Mouse (Mus musculus): Measurements from ENCODE around the gene Pkd1l2. TPM values are rescaled to one million over a fixed set of nuclear protein-coding genes. Genes with fewer than 3 reads are reported as not detected.
A peak's percentile ranks its signal among the peaks of the same experiment; 100 is the strongest.

Gene Pkd1l2
- polyA plus RNA-seq, 2 experiments = not detected

- DNase-seq (ENCODE audit: low read depth in 3 of 3, low spot score in 3 of 3) = no peak
Observed at GRCm38 (mm10) chr8:117121277-117121676, 39.0 kb upstream of the Pkd1l2 start.

GRCm38 (mm10) chr8:117118409-117118808 is 36.2 kb upstream of the Pkd1l2 start:
- Histone ChIP-seq H3K4me3 (ENCODE audit: insufficient read depth in 1 of 2, low read depth in 2 of 2, low read length in 2 of 2) (no peak overlapping the region), H3K27ac (no peak overlapping the region), H3K27me3 (ENCODE audit: control insufficient read depth, insufficient read depth, low read length) (no peaks in the 10 kb centered on the region), H3K4me2 (ENCODE audit: low read depth) (no peak overlapping the region), H3K9me3 (ENCODE audit: control insufficient read depth, low read length) (no peaks in the 10 kb centered on the region), H3K36me3 (replicated peaks; ENCODE audit: control insufficient read depth, insufficient read depth, low read depth) (no peaks in the 10 kb centered on the region), H3K9ac (replicated peaks) (no peak overlapping the region), H3K4me1 (replicated peaks; ENCODE audit: control insufficient read depth in 2 of 2, insufficient read depth in 2 of 2, low read length in 1 of 2) (peaks cover 8 to 15% of the 10 kb centered on the region in 2 experiments)
- TF ChIP-seq EP300 (IDR thresholded peaks at IDR 0.05; ENCODE audit: low read depth) (no peak), CTCF (IDR thresholded peaks at IDR 0.05; ENCODE audit: low read depth) (no peak)
- 88% methylated on average over 9 of the region's 9 CpGs for WGBS (ENCODE audit: insufficient replicate concordance)
- no peak for ATAC-seq (ENCODE audit: insufficient read depth)
- DNase-seq (ENCODE audit: low read depth in 3 of 3, low spot score in 3 of 3) = no peak

More at GRCm38 (mm10) chr8:117121277-117121676, 39.0 kb upstream of the Pkd1l2 start:
- Histone ChIP-seq H3K4me1 (replicated peaks; ENCODE audit: control insufficient read depth in 2 of 2, insufficient read depth in 2 of 2, low read length in 1 of 2) (peaks cover 0 to 3% of the 10 kb centered on the region in 2 experiments; a peak in 1 of 4 replicates), H3K4me2 (ENCODE audit: low read depth) (no peak overlapping the region), H3K27me3 (ENCODE audit: control insufficient read depth, insufficient read depth, low read length) (no peaks in the 10 kb centered on the region), H3K27ac (no peak overlapping the region), H3K36me3 (replicated peaks; ENCODE audit: control insufficient read depth, insufficient read depth, low read depth) (no peaks in the 10 kb centered on the region), H3K9ac (replicated peaks) (no peak overlapping the region), H3K4me3 (ENCODE audit: insufficient read depth in 1 of 2, low read depth in 2 of 2, low read length in 2 of 2) (no peak overlapping the region), H3K9me3 (ENCODE audit: control insufficient read depth, low read length) (no peaks in the 10 kb centered on the region)
- WGBS (ENCODE audit: insufficient replicate concordance) = 45% methylated on average over 8 of the region's 8 CpGs
- no peak for ATAC-seq (ENCODE audit: insufficient read depth)
- TF ChIP-seq CTCF (IDR thresholded peaks at IDR 0.05; ENCODE audit: low read depth) (no peak), EP300 (IDR thresholded peaks at IDR 0.05; ENCODE audit: low read depth) (no peak)

GRCm38 (mm10) chr8:117116534-117116933 is 34.3 kb upstream of the Pkd1l2 start:
- H3K27ac ChIP-seq = no peak overlapping the region

GRCm38 (mm10) chr8:117115676-117116446 is 33.6 kb upstream of the Pkd1l2 start:
- ATAC-seq (ENCODE audit: insufficient read depth) (peak; percentile 69), DNase-seq (ENCODE audit: low read depth in 3 of 3, low spot score in 3 of 3) (peak; percentile 17 to 44 (median 19))
- Histone ChIP-seq H3K4me1 (replicated peaks; ENCODE audit: control insufficient read depth in 2 of 2, insufficient read depth in 2 of 2, low read length in 1 of 2) (peaks cover 8 to 13% of the 10 kb centered on the region in 2 experiments), H3K36me3 (replicated peaks; ENCODE audit: control insufficient read depth, insufficient read depth, low read depth) (no peaks in the 10 kb centered on the region), H3K9me3 (ENCODE audit: control insufficient read depth, low read length) (no peaks in the 10 kb centered on the region), H3K4me2 (ENCODE audit: low read depth) (peak overlapping the region; percentile 49), H3K27ac (no peak overlapping the region), H3K27me3 (ENCODE audit: control insufficient read depth, insufficient read depth, low read length) (no peaks in the 10 kb centered on the region), H3K9ac (replicated peaks) (no peak overlapping the region), H3K4me3 (ENCODE audit: insufficient read depth in 1 of 2, low read depth in 2 of 2, low read length in 2 of 2) (no peak overlapping the region)
- 16% methylated on average over 13 of the region's 13 CpGs for WGBS (ENCODE audit: insufficient replicate concordance)
- peak; percentile 58 for TF ChIP-seq CTCF (IDR thresholded peaks at IDR 0.05; ENCODE audit: low read depth)
- TF ChIP-seq EP300 (IDR thresholded peaks at IDR 0.05; ENCODE audit: low read depth) = no peak

More at GRCm38 (mm10) chr8:117116534-117116933, 34.3 kb upstream of the Pkd1l2 start:
- no peaks in the 10 kb centered on the region for H3K9me3 ChIP-seq (ENCODE audit: control insufficient read depth, low read length)
- no peak for TF ChIP-seq EP300 (IDR thresholded peaks at IDR 0.05; ENCODE audit: low read depth)
- peaks cover 8 to 15% of the 10 kb centered on the region in 2 experiments for H3K4me1 ChIP-seq (replicated peaks; ENCODE audit: control insufficient read depth in 2 of 2, insufficient read depth in 2 of 2, low read length in 1 of 2)
- H3K36me3 ChIP-seq (replicated peaks; ENCODE audit: control insufficient read depth, insufficient read depth, low read depth) = no peaks in the 10 kb centered on the region
- H3K4me2 ChIP-seq (ENCODE audit: low read depth) = no peak overlapping the region
- H3K4me3 ChIP-seq (ENCODE audit: insufficient read depth in 1 of 2, low read depth in 2 of 2, low read length in 2 of 2) = no peak overlapping the region
- WGBS (ENCODE audit: insufficient replicate concordance) = 54% methylated on average over 7 of the region's 7 CpGs
- DNase-seq (ENCODE audit: low read depth in 3 of 3, low spot score in 3 of 3) (no peak), ATAC-seq (ENCODE audit: insufficient read depth) (no peak)
- H3K27me3 ChIP-seq (ENCODE audit: control insufficient read depth, insufficient read depth, low read length) = no peaks in the 10 kb centered on the region
- no peak overlapping the region for H3K9ac ChIP-seq (replicated peaks)

- ATAC-seq (ENCODE audit: insufficient read depth) = no peak
- Histone ChIP-seq H3K36me3 (replicated peaks; ENCODE audit: control insufficient read depth, insufficient read depth, low read depth) (no peaks in the 10 kb centered on the region), H3K4me1 (replicated peaks; ENCODE audit: control insufficient read depth in 2 of 2, insufficient read depth in 2 of 2, low read length in 1 of 2) (peaks cover 8 to 13% of the 10 kb centered on the region in 2 experiments), H3K27ac (no peak overlapping the region), H3K4me3 (ENCODE audit: insufficient read depth in 1 of 2, low read depth in 2 of 2, low read length in 2 of 2) (no peak overlapping the region), H3K9ac (replicated peaks) (no peak overlapping the region), H3K4me2 (ENCODE audit: low read depth) (peak overlapping the region; percentile 49), H3K27me3 (ENCODE audit: control insufficient read depth, insufficient read depth, low read length) (no peaks in the 10 kb centered on the region), H3K9me3 (ENCODE audit: control insufficient read depth, low read length) (no peaks in the 10 kb centered on the region)
- 38% methylated on average over 6 of the region's 6 CpGs for WGBS (ENCODE audit: insufficient replicate concordance)
- DNase-seq (ENCODE audit: low read depth in 3 of 3, low spot score in 3 of 3) = no peak
- TF ChIP-seq EP300 (IDR thresholded peaks at IDR 0.05; ENCODE audit: low read depth) = no peak
- no peak for TF ChIP-seq CTCF (IDR thresholded peaks at IDR 0.05; ENCODE audit: low read depth)
Observed at GRCm38 (mm10) chr8:117115094-117115493, 32.8 kb upstream of the Pkd1l2 start.
